Mouse (Mus musculus): ENCODE results near the gene Hist1h4d. TPM values are rescaled to one million over a fixed set of nuclear protein-coding genes. Genes with fewer than 3 reads are reported as not detected.
A peak's percentile ranks its signal among the peaks of the same experiment; 100 is the strongest.
"Not testable (repeated sequence)": the region's sequence is repeated elsewhere in the genome, so short reads cannot be mapped to it uniquely, and the experiment has no call there.

The Hist1h4d gene
- polyA plus RNA-seq, 2 experiments = 8.6 to 152 TPM

DNA sequence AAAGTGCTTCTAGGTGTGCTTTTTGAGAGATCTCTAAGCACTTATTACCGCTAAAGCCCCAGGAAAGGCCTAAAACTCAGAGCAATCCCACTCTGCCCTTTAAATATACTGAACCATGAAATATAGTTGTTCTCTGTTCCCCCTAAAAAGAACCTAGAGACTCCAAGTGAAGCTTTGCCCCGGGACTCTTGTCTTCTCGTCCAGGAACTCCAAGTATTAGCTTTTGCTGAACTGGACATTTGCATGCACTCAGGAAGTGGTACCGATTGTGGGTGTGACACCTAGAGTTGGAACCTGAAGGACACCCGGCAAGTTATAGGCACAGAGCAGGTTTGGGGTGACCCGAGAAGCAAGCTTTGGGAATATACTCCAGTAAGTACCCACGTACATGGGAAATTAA, 9.8 kb downstream of the Hist1h4d start:
- Histone ChIP-seq H3K27me3 (ENCODE audit: control insufficient read depth, insufficient read depth, low read length) (no peaks in the 10 kb centered on the region), H3K9ac (replicated peaks) (no peak overlapping the region), H3K36me3 (replicated peaks; ENCODE audit: control insufficient read depth, insufficient read depth, low read depth) (no peaks in the 10 kb centered on the region), H3K9me3 (ENCODE audit: control insufficient read depth, low read length) (no peaks in the 10 kb centered on the region), H3K4me2 (ENCODE audit: low read depth) (no peak overlapping the region), H3K4me1 (replicated peaks; ENCODE audit: control insufficient read depth in 2 of 2, insufficient read depth in 2 of 2, low read length in 1 of 2) (peaks cover 38 to 44% of the 10 kb centered on the region in 2 experiments), H3K4me3 (ENCODE audit: insufficient read depth in 1 of 2, low read depth in 2 of 2, low read length in 2 of 2) (no peak overlapping the region), H3K27ac (no peak overlapping the region)
- TF ChIP-seq CTCF (IDR thresholded peaks at IDR 0.05; ENCODE audit: low read depth) (no peak), EP300 (IDR thresholded peaks at IDR 0.05; ENCODE audit: low read depth) (no peak)
- ATAC-seq (ENCODE audit: insufficient read depth) = no peak
- 85% methylated on average over 7 of the region's 7 CpGs for WGBS (ENCODE audit: insufficient replicate concordance)
- DNase-seq (ENCODE audit: low read depth in 3 of 3, low spot score in 3 of 3) = no peak

DNA sequence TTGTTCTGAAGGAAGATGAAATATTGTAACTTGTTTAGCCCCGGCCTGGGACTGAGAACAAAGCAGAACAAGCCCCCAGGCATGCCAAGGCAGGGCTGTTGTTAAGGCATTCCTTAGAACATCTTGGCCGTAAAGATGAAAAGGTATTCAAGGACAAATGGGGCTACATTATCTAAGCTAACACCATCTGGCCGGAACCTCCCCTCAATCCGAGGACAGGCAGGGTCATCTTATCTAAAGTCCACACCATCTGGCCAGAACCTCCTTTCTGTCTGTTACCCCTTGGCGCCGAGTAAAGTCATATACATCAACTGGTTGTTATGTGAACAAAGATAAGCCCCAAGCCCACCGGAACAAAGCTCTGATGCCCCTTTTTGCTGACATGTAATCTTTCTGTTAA, 10.5 kb downstream of the Hist1h4d start:
- H3K9ac ChIP-seq (replicated peaks); DNase-seq (ENCODE audit: low read depth in 3 of 3, low spot score in 3 of 3); H3K4me2 ChIP-seq (ENCODE audit: low read depth); H3K4me3 ChIP-seq (ENCODE audit: insufficient read depth in 1 of 2, low read depth in 2 of 2, low read length in 2 of 2); H3K9me3 ChIP-seq (ENCODE audit: control insufficient read depth, low read length); H3K27ac ChIP-seq; ATAC-seq (ENCODE audit: insufficient read depth); H3K36me3 ChIP-seq (replicated peaks; ENCODE audit: control insufficient read depth, insufficient read depth, low read depth); H3K27me3 ChIP-seq (ENCODE audit: control insufficient read depth, insufficient read depth, low read length): not testable (repeated sequence)
- H3K4me1 ChIP-seq (replicated peaks; ENCODE audit: control insufficient read depth in 2 of 2, insufficient read depth in 2 of 2, low read length in 1 of 2) = peaks cover 42% of the 10 kb centered on the region in 2 experiments
- WGBS (ENCODE audit: insufficient replicate concordance) = 50% methylated on average over 7 of the region's 7 CpGs

DNA sequence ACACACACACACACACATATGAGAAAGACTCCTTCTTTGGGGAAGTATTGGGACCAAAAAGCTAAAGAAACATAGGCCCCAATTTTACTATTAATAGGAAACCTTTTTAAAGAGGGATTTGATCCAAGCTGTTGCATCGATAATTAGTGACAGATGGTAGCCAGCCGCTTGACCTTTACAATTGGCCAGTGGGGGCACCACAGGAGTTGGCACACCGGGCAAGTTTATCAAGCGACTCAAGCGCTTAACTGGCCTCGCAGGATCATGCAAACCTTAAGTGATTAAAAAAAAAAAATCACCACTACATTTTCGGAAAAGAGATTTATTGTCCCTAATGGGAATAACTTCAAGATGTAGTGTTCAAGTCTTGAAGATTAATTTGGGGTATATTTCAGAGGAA, 11.2 kb downstream of the Hist1h4d start:
- Histone ChIP-seq H3K27me3 (ENCODE audit: control insufficient read depth, insufficient read depth, low read length) (no peaks in the 10 kb centered on the region), H3K36me3 (replicated peaks; ENCODE audit: control insufficient read depth, insufficient read depth, low read depth) (no peaks in the 10 kb centered on the region), H3K9me3 (ENCODE audit: control insufficient read depth, low read length) (no peaks in the 10 kb centered on the region), H3K9ac (replicated peaks) (peak overlapping the region; percentile 49), H3K4me2 (ENCODE audit: low read depth) (no peak overlapping the region; the same call in 1 of the 2 replicates), H3K4me3 (ENCODE audit: insufficient read depth in 1 of 2, low read depth in 2 of 2, low read length in 2 of 2) (no peak overlapping the region), H3K4me1 (replicated peaks; ENCODE audit: control insufficient read depth in 2 of 2, insufficient read depth in 2 of 2, low read length in 1 of 2) (peaks cover 43 to 46% of the 10 kb centered on the region in 2 experiments), H3K27ac (peak overlapping the region; percentile 78)
- WGBS (ENCODE audit: insufficient replicate concordance) = 71% methylated on average over 7 of the region's 7 CpGs
- TF ChIP-seq CTCF (IDR thresholded peaks at IDR 0.05; ENCODE audit: low read depth) (no peak), EP300 (IDR thresholded peaks at IDR 0.05; ENCODE audit: low read depth) (no peak)
- ATAC-seq (ENCODE audit: insufficient read depth) (no peak), DNase-seq (ENCODE audit: low read depth in 3 of 3, low spot score in 3 of 3) (no peak)

DNA sequence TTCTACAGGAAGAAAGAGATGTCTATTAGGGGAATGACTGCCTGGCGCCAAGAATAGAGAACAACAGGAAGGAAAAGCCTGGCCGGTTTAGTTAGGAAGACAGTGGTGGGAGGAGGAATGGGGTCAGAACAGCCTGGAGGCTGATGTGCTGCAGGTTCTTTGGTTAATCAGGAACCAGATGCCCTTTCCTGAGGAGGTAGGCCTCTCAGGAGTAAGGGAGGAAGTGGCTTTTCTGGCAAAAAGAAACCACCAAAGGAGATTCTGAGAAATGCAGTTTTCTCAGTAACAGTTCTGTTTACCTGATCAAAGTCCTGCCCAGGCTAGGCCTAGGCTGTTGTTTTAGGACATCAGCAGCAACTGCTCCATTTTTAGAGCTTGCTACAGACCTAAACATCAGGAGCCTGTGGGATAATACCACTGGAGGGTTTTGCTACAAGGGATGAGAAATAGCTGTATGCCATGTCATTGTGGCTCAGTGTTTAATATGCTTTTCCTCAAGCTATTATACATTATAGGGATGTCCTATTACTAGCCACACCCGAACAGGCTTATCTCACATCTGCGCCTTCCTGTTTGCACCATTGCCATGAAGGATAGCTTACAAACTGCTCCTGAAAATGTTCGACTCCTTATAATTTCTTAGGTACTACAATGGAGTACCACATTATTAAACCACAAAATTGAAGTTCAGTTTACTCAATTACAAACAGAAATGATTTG, 11.8 kb downstream of the Hist1h4d start:
- Histone ChIP-seq H3K9me3 (ENCODE audit: control insufficient read depth, low read length) (no peaks in the 10 kb centered on the region), H3K4me2 (ENCODE audit: low read depth) (peak overlapping the region; percentile 29), H3K27me3 (ENCODE audit: control insufficient read depth, insufficient read depth, low read length) (no peaks in the 10 kb centered on the region), H3K9ac (replicated peaks) (peak overlapping the region; percentile 49), H3K4me3 (ENCODE audit: insufficient read depth in 1 of 2, low read depth in 2 of 2, low read length in 2 of 2) (no peak overlapping the region), H3K27ac (peak overlapping the region; percentile 78), H3K36me3 (replicated peaks; ENCODE audit: control insufficient read depth, insufficient read depth, low read depth) (no peaks in the 10 kb centered on the region), H3K4me1 (replicated peaks; ENCODE audit: control insufficient read depth in 2 of 2, insufficient read depth in 2 of 2, low read length in 1 of 2) (peaks cover 44 to 48% of the 10 kb centered on the region in 2 experiments)
- WGBS (ENCODE audit: insufficient replicate concordance) = 8% methylated on average over 5 of the region's 5 CpGs
- TF ChIP-seq CTCF (IDR thresholded peaks at IDR 0.05; ENCODE audit: low read depth) (no peak), EP300 (IDR thresholded peaks at IDR 0.05; ENCODE audit: low read depth) (no peak)
- DNase-seq (ENCODE audit: low read depth in 3 of 3, low spot score in 3 of 3) (no peak), ATAC-seq (ENCODE audit: insufficient read depth) (no peak)

DNA sequence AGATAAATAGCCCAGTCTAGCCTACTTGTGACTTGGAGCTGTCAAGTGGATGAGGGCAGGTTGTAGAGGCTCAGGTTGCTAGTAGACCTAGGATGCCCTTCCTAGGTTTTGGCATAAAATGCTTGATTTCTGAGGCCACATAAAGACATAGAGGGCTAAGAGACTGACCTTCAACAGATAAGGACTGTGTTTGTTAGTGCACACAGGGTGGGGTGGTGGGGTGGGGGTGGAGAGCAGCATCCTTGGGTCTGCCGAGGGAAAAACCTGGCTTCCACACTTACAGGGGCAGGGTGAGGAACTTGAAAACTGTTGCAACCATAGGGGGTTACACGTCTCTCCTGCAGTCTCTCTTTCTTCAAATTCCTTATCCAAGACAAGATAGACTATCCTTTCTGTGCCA, 13.8 kb downstream of the Hist1h4d start:
- Histone ChIP-seq H3K9me3 (ENCODE audit: control insufficient read depth, low read length) (no peaks in the 10 kb centered on the region), H3K4me2 (ENCODE audit: low read depth) (peak overlapping the region; percentile 63), H3K4me3 (ENCODE audit: insufficient read depth in 1 of 2, low read depth in 2 of 2, low read length in 2 of 2) (no peak overlapping the region; a peak in 1 of 4 replicates), H3K4me1 (replicated peaks; ENCODE audit: control insufficient read depth in 2 of 2, insufficient read depth in 2 of 2, low read length in 1 of 2) (peaks cover 44 to 48% of the 10 kb centered on the region in 2 experiments), H3K36me3 (replicated peaks; ENCODE audit: control insufficient read depth, insufficient read depth, low read depth) (no peaks in the 10 kb centered on the region), H3K27ac (peak overlapping the region; percentile 97), H3K27me3 (ENCODE audit: control insufficient read depth, insufficient read depth, low read length) (no peaks in the 10 kb centered on the region), H3K9ac (replicated peaks) (peak overlapping the region; percentile 76)
- DNase-seq (ENCODE audit: low read depth in 3 of 3, low spot score in 3 of 3) (no peak), ATAC-seq (ENCODE audit: insufficient read depth) (peak; percentile 27; the same call in 1 of the 2 replicates)
- TF ChIP-seq EP300 (IDR thresholded peaks at IDR 0.05; ENCODE audit: low read depth) (no peak), CTCF (IDR thresholded peaks at IDR 0.05; ENCODE audit: low read depth) (no peak)
- WGBS (ENCODE audit: insufficient replicate concordance) = 14% methylated on average over 2 of the region's 2 CpGs

Data from liver, embryonic 14.5 days (tissue).